Mouse (Mus musculus): ENCODE data around the gene Adh5. TPM values are rescaled to one million over a fixed set of nuclear protein-coding genes. Genes with fewer than 3 reads are reported as not detected.

Gene Adh5
- total and polyA plus RNA-seq, 3 experiments, result 128 to 351 (median 187) TPM

DNA sequence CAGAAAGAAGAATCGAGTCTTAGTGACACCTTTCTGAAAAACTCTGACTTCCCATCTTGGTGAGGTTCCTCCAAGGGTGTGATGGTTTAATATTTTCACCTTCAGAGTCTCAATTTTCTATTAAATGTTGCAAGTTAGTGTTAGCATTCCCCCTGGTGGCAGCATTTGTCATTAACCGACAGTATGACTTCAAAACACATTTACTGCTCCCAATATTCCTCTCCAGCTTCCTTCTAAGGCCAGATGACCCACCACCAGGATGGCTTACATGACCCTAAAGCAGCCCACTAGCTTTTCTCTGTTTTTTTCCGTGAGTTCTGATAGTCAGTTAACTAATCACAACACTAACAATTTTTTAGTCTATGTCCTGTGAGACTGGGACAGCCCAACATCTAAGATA, 37.6 kb upstream of the Adh5 start:
- Histone ChIP-seq H3K36me3 (ENCODE audit: control insufficient read depth in 1 of 2, insufficient read depth in 2 of 2, low read length in 2 of 2) (no peaks in the 10 kb centered on the region), H3K79me2 (ENCODE audit: control insufficient read depth, insufficient read depth, low read length, poor library complexity) (no peaks in the 10 kb centered on the region), H3K27me3 (ENCODE audit: control insufficient read depth in 1 of 2, insufficient read depth in 2 of 2, low read length in 2 of 2) (peaks cover 3 to 7% of the 10 kb centered on the region in 2 experiments), H3K9ac (ENCODE audit: control insufficient read depth, low read depth, low read length, poor library complexity, severe bottlenecking) (no peak overlapping the region), H3K27ac (ENCODE audit: control insufficient read depth, low read depth, low read length) (no peak overlapping the region), H3K9me3 (replicated peaks; ENCODE audit: insufficient read depth, low read length) (no peaks in the 10 kb centered on the region), H3K4me1 (ENCODE audit: control insufficient read depth in 1 of 2, insufficient read depth in 2 of 2, low read length in 2 of 2) (no peaks in the 10 kb centered on the region), H3K4me3 (ENCODE audit: control insufficient read depth in 1 of 2, insufficient read depth in 1 of 2, low read depth in 2 of 2, low read length in 2 of 2) (no peak overlapping the region)
- peak; percentile 45 for DNase-seq (ENCODE audit: low read depth, low spot score)
- peak; percentile 80 for TF ChIP-seq SMC3 (IDR thresholded peaks at IDR 0.05; ENCODE audit: low read depth, low read length)
- TF ChIP-seq POLR2A (IDR thresholded peaks at IDR 0.05; ENCODE audit: control insufficient read depth in 1 of 2, insufficient read depth in 1 of 2, low read depth in 1 of 2, low read length in 2 of 2, poor library complexity in 1 of 2), result no peak
- peak; percentile 49 for TF ChIP-seq ZC3H11A (IDR thresholded peaks at IDR 0.05; ENCODE audit: low read depth, low read length)
- peak in 2 of 3 experiments; percentile 31 to 70; a peak in 4 of 6 replicates for TF ChIP-seq CTCF (IDR thresholded peaks at IDR 0.05 in 2 of 3, conservative IDR thresholded peaks at IDR 0.05 in 1 of 3; ENCODE audit: control insufficient read depth in 1 of 3, insufficient read depth in 1 of 3, low read depth in 2 of 3, low read length in 3 of 3, poor library complexity in 1 of 3, severe bottlenecking in 1 of 3)
- no peak for TF ChIP-seq USF1 (IDR thresholded peaks at IDR 0.05; ENCODE audit: low read depth, low read length)
- TF ChIP-seq MAFK (IDR thresholded peaks at IDR 0.05; ENCODE audit: borderline replicate concordance, low read depth, low read length), result no peak
- TF ChIP-seq GABPA (IDR thresholded peaks at IDR 0.05; ENCODE audit: low read depth, low read length), result no peak
- no peak for TF ChIP-seq MAZ (IDR thresholded peaks at IDR 0.05; ENCODE audit: low read depth, low read length)
- TF ChIP-seq MXI1 (IDR thresholded peaks at IDR 0.05; ENCODE audit: low read depth, low read length), result no peak
- TF ChIP-seq CHD1 (IDR thresholded peaks at IDR 0.05; ENCODE audit: low read depth, low read length), result no peak
- TF ChIP-seq ELF1 (IDR thresholded peaks at IDR 0.05; ENCODE audit: low read depth, low read length), result no peak
- peak; percentile 75 for TF ChIP-seq RAD21 (IDR thresholded peaks at IDR 0.05; ENCODE audit: low read depth, low read length)

DNA sequence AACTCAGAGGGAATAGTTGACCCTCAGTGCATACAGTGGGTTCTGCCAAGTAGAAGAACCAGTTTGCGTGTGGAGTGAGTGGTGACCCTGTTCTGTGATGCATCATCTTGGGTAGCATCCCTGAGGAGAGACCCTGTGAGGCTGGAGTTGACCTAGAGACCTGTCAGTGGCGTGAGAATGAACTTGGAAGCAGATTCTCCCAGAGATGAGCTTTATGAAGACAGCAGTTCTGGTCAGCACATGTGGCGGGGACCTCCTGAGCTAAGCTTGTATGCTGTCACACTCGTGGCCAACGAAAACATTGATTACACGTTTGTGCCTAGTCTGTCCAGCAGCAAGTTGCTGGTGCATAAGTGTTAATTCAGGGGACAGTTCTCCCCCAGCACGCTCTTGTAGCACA, 37.1 kb upstream of the Adh5 start:
- DNase-seq (ENCODE audit: low read depth, low spot score), result no peak
- no peak overlapping the region for H3K27ac ChIP-seq (ENCODE audit: control insufficient read depth, low read depth, low read length)
- H3K27me3 ChIP-seq (ENCODE audit: control insufficient read depth in 1 of 2, insufficient read depth in 2 of 2, low read length in 2 of 2), result peaks cover 3 to 7% of the 10 kb centered on the region in 2 experiments
- H3K36me3 ChIP-seq (ENCODE audit: control insufficient read depth in 1 of 2, insufficient read depth in 2 of 2, low read length in 2 of 2), result no peaks in the 10 kb centered on the region
- TF ChIP-seq CHD2 (IDR thresholded peaks at IDR 0.05; ENCODE audit: low read length), result no peak
- no peak for TF ChIP-seq MAZ (IDR thresholded peaks at IDR 0.05; ENCODE audit: low read depth, low read length)
- TF ChIP-seq MAX (IDR thresholded peaks at IDR 0.05; ENCODE audit: low read length), result no peak
- no peak overlapping the region for H3K9ac ChIP-seq (ENCODE audit: control insufficient read depth, low read depth, low read length, poor library complexity, severe bottlenecking)
- no peaks in the 10 kb centered on the region for H3K79me2 ChIP-seq (ENCODE audit: control insufficient read depth, insufficient read depth, low read length, poor library complexity)
- no peaks in the 10 kb centered on the region for H3K9me3 ChIP-seq (replicated peaks; ENCODE audit: insufficient read depth, low read length)
- H3K4me3 ChIP-seq (ENCODE audit: control insufficient read depth in 1 of 2, insufficient read depth in 1 of 2, low read depth in 2 of 2, low read length in 2 of 2), result no peak overlapping the region
- H3K4me1 ChIP-seq (ENCODE audit: control insufficient read depth in 1 of 2, insufficient read depth in 2 of 2, low read length in 2 of 2), result no peaks in the 10 kb centered on the region

DNA sequence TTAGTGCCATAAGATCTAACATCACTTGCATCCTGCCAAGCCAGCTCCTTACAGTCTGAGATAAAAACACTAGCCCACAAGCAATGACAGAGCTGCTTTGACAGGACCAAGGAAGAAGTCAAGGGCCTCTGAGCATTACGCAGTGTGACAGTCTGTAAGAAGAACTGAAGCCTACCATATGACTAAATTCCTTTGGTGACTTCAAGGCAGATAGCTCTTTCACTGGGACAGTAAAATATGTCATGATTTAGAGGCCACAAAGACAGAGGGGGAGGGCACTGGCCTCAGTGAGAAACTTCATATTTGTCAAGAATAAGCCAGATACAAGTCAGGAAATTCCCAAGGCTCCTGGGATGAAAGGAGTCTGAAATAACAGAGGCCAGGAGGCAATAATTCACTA, 35.0 kb upstream of the Adh5 start:
- H3K4me1 ChIP-seq (ENCODE audit: control insufficient read depth in 1 of 2, insufficient read depth in 2 of 2, low read length in 2 of 2), result no peaks in the 10 kb centered on the region
- no peaks in the 10 kb centered on the region for H3K36me3 ChIP-seq (ENCODE audit: control insufficient read depth in 1 of 2, insufficient read depth in 2 of 2, low read length in 2 of 2)
- H3K27ac ChIP-seq (ENCODE audit: control insufficient read depth, low read depth, low read length), result no peak overlapping the region
- TF ChIP-seq KAT2A (conservative IDR thresholded peaks at IDR 0.05; ENCODE audit: low read depth, low read length), result no peak
- TF ChIP-seq SMC3 (IDR thresholded peaks at IDR 0.05; ENCODE audit: low read depth, low read length), result no peak
- no peak for TF ChIP-seq MAX (IDR thresholded peaks at IDR 0.05; ENCODE audit: low read length)
- no peak for TF ChIP-seq NRF1 (IDR thresholded peaks at IDR 0.05; ENCODE audit: insufficient read depth, low read depth, low read length, poor library complexity, severe bottlenecking)
- no peak for TF ChIP-seq MYC (IDR thresholded peaks at IDR 0.05; ENCODE audit: low read depth, low read length)
- TF ChIP-seq JUND (IDR thresholded peaks at IDR 0.05; ENCODE audit: low read depth, low read length), result no peak
- no peak for TF ChIP-seq NELFE (IDR thresholded peaks at IDR 0.05; ENCODE audit: low read depth, low read length)
- no peak for TF ChIP-seq RCOR1 (IDR thresholded peaks at IDR 0.05; ENCODE audit: low read depth, low read length)
- TF ChIP-seq MXI1 (IDR thresholded peaks at IDR 0.05; ENCODE audit: low read depth, low read length), result no peak
- TF ChIP-seq EP300 (IDR thresholded peaks at IDR 0.05; ENCODE audit: low read depth in 1 of 2, low read length in 2 of 2), result no peak
- no peak for TF ChIP-seq ZMIZ1 (IDR thresholded peaks at IDR 0.05; ENCODE audit: low read depth, low read length)
- TF ChIP-seq UBTF (IDR thresholded peaks at IDR 0.05; ENCODE audit: borderline replicate concordance, insufficient read depth, low read depth, low read length), result no peak
- TF ChIP-seq MYB (IDR thresholded peaks at IDR 0.05; ENCODE audit: low read depth, low read length), result no peak
- TF ChIP-seq GABPA (IDR thresholded peaks at IDR 0.05; ENCODE audit: low read depth, low read length), result no peak
- no peak for TF ChIP-seq ZC3H11A (IDR thresholded peaks at IDR 0.05; ENCODE audit: low read depth, low read length)
- TF ChIP-seq TAL1 (IDR thresholded peaks at IDR 0.05; ENCODE audit: low read length), result no peak
- no peak for TF ChIP-seq CHD2 (IDR thresholded peaks at IDR 0.05; ENCODE audit: low read length)
- no peak for TF ChIP-seq ZKSCAN1 (IDR thresholded peaks at IDR 0.05; ENCODE audit: low read depth, low read length)
- H3K79me2 ChIP-seq (ENCODE audit: control insufficient read depth, insufficient read depth, low read length, poor library complexity), result no peaks in the 10 kb centered on the region
- no peak overlapping the region for H3K9ac ChIP-seq (ENCODE audit: control insufficient read depth, low read depth, low read length, poor library complexity, severe bottlenecking)
- no peaks in the 10 kb centered on the region for H3K9me3 ChIP-seq (replicated peaks; ENCODE audit: insufficient read depth, low read length)
- DNase-seq (ENCODE audit: low read depth, low spot score), result no peak
- H3K4me3 ChIP-seq (ENCODE audit: control insufficient read depth in 1 of 2, insufficient read depth in 1 of 2, low read depth in 2 of 2, low read length in 2 of 2), result no peak overlapping the region
- H3K27me3 ChIP-seq (ENCODE audit: control insufficient read depth in 1 of 2, insufficient read depth in 2 of 2, low read length in 2 of 2), result peaks cover 3 to 10% of the 10 kb centered on the region in 2 experiments
